Mouse (Mus musculus): ENCODE data around the gene Prr7.

DNA sequence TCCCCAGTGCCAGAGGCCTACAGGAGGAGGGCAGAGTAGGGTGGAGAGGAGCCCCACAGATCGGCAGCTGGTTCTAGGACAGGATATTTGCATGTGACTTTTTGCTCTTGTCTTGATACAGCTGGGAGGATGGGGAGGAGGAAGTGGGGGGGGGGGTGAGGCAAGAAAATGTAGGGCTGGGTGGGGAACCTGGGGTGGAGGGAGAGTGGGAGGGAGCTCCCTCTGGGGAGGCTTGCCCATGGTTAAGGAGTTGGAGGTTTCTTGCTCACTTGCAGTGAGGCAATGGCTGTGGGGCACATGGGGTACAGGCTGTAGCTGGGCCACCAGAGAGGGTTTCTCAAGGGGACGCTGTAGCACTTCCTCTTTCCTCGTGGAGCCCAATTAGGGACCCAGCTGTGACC, 16.5 kb upstream of the Prr7 start:
- peak; percentile 62 for TF ChIP-seq POLR2A (IDR thresholded peaks at IDR 0.05; ENCODE audit: low read depth, low read length)
- TF ChIP-seq ZC3H11A (IDR thresholded peaks at IDR 0.05; ENCODE audit: low read depth, low read length) = no peak
- no peak for TF ChIP-seq MAZ (IDR thresholded peaks at IDR 0.05; ENCODE audit: low read depth, low read length)
